Mouse (Mus musculus) testis, adult 2 months (tissue): Measurements from ENCODE around the gene Nek5. TPM values are rescaled to one million over a fixed set of nuclear protein-coding genes. Genes with fewer than 3 reads are reported as not detected.

Experiments used
- H3K27ac ChIP-seq: fragments of 200-500 bp; 2 replicates; pipeline ENCODE4 v1.5.1; 2012; ENCODE audit warnings: low read depth, low read length; ENCODE audit not compliant: control insufficient read depth, insufficient read depth
- H3K27me3 ChIP-seq: fragments of 200-500 bp; 2 replicates; pipeline ENCODE4 v1.6.1; 2012; ENCODE audit warnings: mild to moderate bottlenecking, low read length, moderate library complexity; ENCODE audit not compliant: control insufficient read depth, insufficient read depth
- H3K36me3 ChIP-seq: fragments of 200-500 bp; 2 replicates; pipeline ENCODE4 v1.6.1; 2012; ENCODE audit warnings: mild to moderate bottlenecking, low read length; ENCODE audit not compliant: control insufficient read depth, insufficient read depth
- H3K4me1 ChIP-seq: fragments of 200-500 bp; 2 replicates; pipeline ENCODE4 v1.6.1; 2012; ENCODE audit warnings: low read length; ENCODE audit not compliant: control insufficient read depth, insufficient read depth
- H3K4me3 ChIP-seq: fragments of 200-500 bp; 2 replicates; pipeline ENCODE4 v1.5.1; 2012; ENCODE audit warnings: low read depth, mild to moderate bottlenecking, low read length, moderate library complexity, mixed read lengths; ENCODE audit not compliant: control insufficient read depth
- CTCF ChIP-seq: fragments of 200-500 bp; IDR thresholded peaks from 2 replicates; pipeline ENCODE4 v1.5.1; 2012; ENCODE audit warnings: low read depth, mild to moderate bottlenecking, inconsistent platforms, low read length, moderate library complexity; ENCODE audit not compliant: control insufficient read depth, insufficient read depth, insufficient replicate concordance
- POLR2A ChIP-seq: fragments of 200-500 bp; IDR thresholded peaks from 2 replicates; pipeline ENCODE4 v1.6.1; 2012; ENCODE audit warnings: low read depth, mild to moderate bottlenecking, inconsistent platforms, low read length, moderate library complexity; ENCODE audit not compliant: control insufficient read depth
- polyA plus RNA-seq: library from polyadenylated mRNA; depleted of rRNA; stranded (reverse); fragments of >200 nt; gene quantifications from 2 replicates; pipeline ENCODE4 v1.2.3, GENCODE M21; 2012

Gene Nek5
- polyA plus RNA-seq, 1 experiment: 0.31 TPM

GRCm38 (mm10) chr8:22054674-22055491 is 70.0 kb downstream of the Nek5 start:
- Histone ChIP-seq H3K27me3 (no peaks in the 10 kb centered on the region), H3K27ac (no peak overlapping the region), H3K36me3 (no peaks in the 10 kb centered on the region), H3K4me3 (no peak overlapping the region), H3K4me1 (peaks cover 6% of the 10 kb centered on the region)
- TF ChIP-seq POLR2A (no peak), CTCF (no peak)

GRCm38 (mm10) chr8:22047699-22048464 is 77.0 kb downstream of the Nek5 start:
- Histone ChIP-seq H3K4me1 (no peaks in the 10 kb centered on the region), H3K36me3 (no peaks in the 10 kb centered on the region), H3K27me3 (no peaks in the 10 kb centered on the region), H3K27ac (no peak overlapping the region), H3K4me3 (no peak overlapping the region)
- TF ChIP-seq POLR2A (no peak), CTCF (peak; percentile 20; the same call in 1 of the 2 replicates)

GRCm38 (mm10) chr8:22043706-22044105 is 81.1 kb downstream of the Nek5 start:
- no peak overlapping the region for H3K27ac ChIP-seq
- no peaks in the 10 kb centered on the region for H3K36me3 ChIP-seq
- no peaks in the 10 kb centered on the region for H3K4me1 ChIP-seq
- TF ChIP-seq POLR2A: no peak
- TF ChIP-seq CTCF: no peak
- no peaks in the 10 kb centered on the region for H3K27me3 ChIP-seq
- H3K4me3 ChIP-seq: no peak overlapping the region

- no peaks in the 10 kb centered on the region for H3K27me3 ChIP-seq
- H3K36me3 ChIP-seq: no peaks in the 10 kb centered on the region
- no peak for TF ChIP-seq POLR2A
- H3K27ac ChIP-seq: no peak overlapping the region
- H3K4me1 ChIP-seq: no peaks in the 10 kb centered on the region
- no peak overlapping the region for H3K4me3 ChIP-seq
Measured at GRCm38 (mm10) chr8:22042515-22042914, 82.3 kb downstream of the Nek5 start.

GRCm38 (mm10) chr8:22040153-22040509 is 84.7 kb downstream of the Nek5 start:
- H3K36me3 ChIP-seq: no peaks in the 10 kb centered on the region
- H3K4me1 ChIP-seq: no peaks in the 10 kb centered on the region
- H3K27ac ChIP-seq: no peak overlapping the region
- H3K27me3 ChIP-seq: no peaks in the 10 kb centered on the region
- H3K4me3 ChIP-seq: no peak overlapping the region
- TF ChIP-seq CTCF: no peak
- TF ChIP-seq POLR2A: no peak

- Histone ChIP-seq H3K27me3 (no peaks in the 10 kb centered on the region), H3K36me3 (no peaks in the 10 kb centered on the region), H3K27ac (no peak overlapping the region), H3K4me1 (no peaks in the 10 kb centered on the region), H3K4me3 (no peak overlapping the region)
- no peak for TF ChIP-seq POLR2A
- TF ChIP-seq CTCF: no peak
Measured at GRCm38 (mm10) chr8:22039468-22040152, 85.2 kb downstream of the Nek5 start.

GRCm38 (mm10) chr8:22037022-22037421 is 87.8 kb downstream of the Nek5 start:
- Histone ChIP-seq H3K27me3 (no peaks in the 10 kb centered on the region), H3K36me3 (no peaks in the 10 kb centered on the region), H3K4me3 (no peak overlapping the region), H3K27ac (no peak overlapping the region), H3K4me1 (no peaks in the 10 kb centered on the region)
- TF ChIP-seq POLR2A (no peak), CTCF (no peak)
